Mouse (Mus musculus) neural tube, embryonic 13.5 days (tissue): ENCODE measurements at regions not wholly inside any gene's neighbourhood (a gene's known extent, or its start where the extent isn't known, plus 50 kb on each side); places are given as distances from the start of the nearest gene placed in this dataset.
A peak's percentile ranks its signal among the peaks of the same experiment; 100 is the strongest.

Experiments used
- ATAC-seq: fragments of 200-750 bp; cut with Nextera tagmentation; 2 replicates; pipeline ENCODE4 v1.8.0; 2017; ENCODE audit warnings: low read depth, mild to moderate bottlenecking, moderate TSS enrichment, moderate library complexity
- H3K27ac ChIP-seq: fragments of 300-500 bp; sonication (generic); replicated peaks from 2 replicates; pipeline ENCODE4 v1.5.1; 2015; ENCODE audit warnings: moderate library complexity, mild to moderate bottlenecking, inconsistent platforms
- H3K27me3 ChIP-seq: fragments of 300-500 bp; sonication (generic); 2 replicates; pipeline ENCODE4 v1.6.1; 2015; ENCODE audit warnings: mild to moderate bottlenecking, inconsistent platforms
- H3K36me3 ChIP-seq: fragments of 300-500 bp; sonication (generic); 2 replicates; pipeline ENCODE4 v1.6.1; 2015; ENCODE audit warnings: mild to moderate bottlenecking, inconsistent platforms
- H3K4me1 ChIP-seq: fragments of 300-500 bp; sonication (generic); replicated peaks from 2 replicates; pipeline ENCODE4 v1.6.1; 2015; ENCODE audit warnings: inconsistent platforms
- H3K4me2 ChIP-seq: fragments of 300-500 bp; sonication (generic); 2 replicates; pipeline ENCODE4 v1.6.1; 2015; ENCODE audit warnings: inconsistent platforms, mild to moderate bottlenecking, moderate library complexity
- H3K4me3 ChIP-seq: fragments of 300-500 bp; sonication (generic); 2 replicates; pipeline ENCODE4 v1.5.1; 2015; ENCODE audit warnings: mild to moderate bottlenecking, inconsistent platforms
- H3K9ac ChIP-seq: fragments of 300-500 bp; sonication (generic); 2 replicates; pipeline ENCODE4 v1.6.1; 2015; ENCODE audit warnings: moderate library complexity, mild to moderate bottlenecking, inconsistent platforms
- H3K9me3 ChIP-seq: fragments of 300-500 bp; sonication (generic); 2 replicates; pipeline ENCODE4 v1.6.1; 2016; ENCODE audit warnings: inconsistent platforms
- WGBS: fragments of 180-500 bp; shearing (Covaris S2); methylation state at CpG from one replicate; pipeline ENCODE4 v1.1.7; 2015; 5-methylcytosine and 5-hydroxymethylcytosine counted together

DNA sequence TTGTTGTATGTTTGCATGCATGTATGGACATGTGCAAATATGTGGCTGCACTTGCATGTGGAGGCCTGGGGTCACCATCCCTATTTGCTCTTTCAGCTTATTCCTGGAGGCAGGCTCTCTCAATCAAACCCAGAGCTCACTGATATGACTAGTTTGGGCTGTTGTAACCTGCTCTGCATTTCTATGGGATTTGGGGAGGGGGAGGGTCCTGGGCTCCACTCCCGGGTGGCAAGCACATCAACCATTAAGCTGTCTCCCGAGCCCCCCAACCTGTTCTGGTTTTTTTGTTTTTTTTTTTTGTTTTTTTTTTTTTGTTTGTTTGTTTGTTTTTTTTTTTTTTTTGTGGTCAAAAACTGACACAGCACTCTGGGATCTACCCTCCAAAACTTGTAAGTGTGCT is 386.5 kb downstream of the Med13l start:
- ATAC-seq: no peak
- peaks cover 22% of the 10 kb centered on the region for H3K27me3 ChIP-seq
- no peaks in the 10 kb centered on the region for H3K9me3 ChIP-seq
- no peak overlapping the region for H3K4me3 ChIP-seq
- 23% methylated on average over 2 of the region's 2 CpGs for WGBS
- H3K4me2 ChIP-seq: no peak overlapping the region
- H3K4me1 ChIP-seq: peaks cover 25% of the 10 kb centered on the region
- H3K9ac ChIP-seq: no peak overlapping the region
- H3K36me3 ChIP-seq: no peaks in the 10 kb centered on the region
- H3K27ac ChIP-seq: no peak overlapping the region

DNA sequence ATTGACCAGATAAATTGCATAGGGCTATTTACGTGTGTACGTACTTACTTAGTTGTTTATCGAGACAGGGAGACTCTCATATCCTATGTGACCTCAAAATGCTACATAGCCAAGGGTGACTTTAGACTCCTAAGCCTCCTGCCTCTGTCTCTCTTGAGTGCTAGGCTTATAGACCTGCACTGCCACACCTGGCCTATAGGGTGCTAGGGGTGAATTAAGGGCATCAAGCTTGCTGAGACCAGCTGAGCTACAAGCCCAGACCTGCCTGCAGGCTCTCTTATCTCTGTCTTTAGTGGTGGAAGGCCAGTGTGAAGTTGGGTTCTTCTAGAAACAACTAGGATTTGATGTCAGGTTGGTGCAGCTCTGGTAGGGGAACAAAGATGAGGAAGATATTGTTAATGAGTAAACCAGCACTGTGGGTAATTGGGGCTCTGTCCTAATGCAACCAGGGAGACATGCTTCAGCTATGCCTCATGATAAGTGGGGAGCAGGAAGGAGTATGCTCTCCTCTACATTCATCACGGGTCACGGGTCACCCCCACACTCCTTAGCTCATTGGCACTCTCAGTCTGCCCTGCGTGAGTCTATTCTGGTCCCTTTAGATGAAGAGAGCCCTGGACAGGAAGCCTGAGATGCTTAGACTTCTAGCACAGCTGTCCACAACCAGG is 387.8 kb downstream of the Med13l start:
- Histone ChIP-seq H3K4me2 (no peak overlapping the region), H3K27ac (no peak overlapping the region), H3K27me3 (peaks cover 11% of the 10 kb centered on the region), H3K4me1 (peaks cover 25% of the 10 kb centered on the region), H3K9ac (no peak overlapping the region), H3K36me3 (no peaks in the 10 kb centered on the region), H3K9me3 (no peaks in the 10 kb centered on the region), H3K4me3 (no peak overlapping the region)
- WGBS: 91% methylated on average over 6 of the region's 6 CpGs
- no peak for ATAC-seq

DNA sequence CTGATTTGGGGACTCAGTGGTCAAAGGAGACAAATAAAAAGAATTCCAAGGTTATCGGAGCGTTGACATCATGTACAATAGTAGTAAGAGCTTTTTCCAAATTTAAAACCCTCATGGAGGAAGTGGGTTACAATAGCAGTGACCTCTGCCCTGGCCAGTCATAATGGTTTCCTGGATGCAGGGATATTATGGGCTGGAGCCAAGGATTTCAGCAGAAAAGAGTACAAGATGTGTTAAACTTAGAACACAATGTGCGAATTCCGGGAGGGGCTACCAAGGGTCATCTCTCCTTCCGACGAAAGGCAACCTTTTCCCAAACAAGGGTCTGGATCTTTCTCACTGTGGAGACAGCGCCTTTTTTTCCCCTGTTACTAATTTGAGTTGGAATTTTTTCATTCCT is 390.6 kb downstream of the Med13l start:
- no peak for ATAC-seq
- Histone ChIP-seq H3K4me3 (no peak overlapping the region), H3K27me3 (peaks cover 5% of the 10 kb centered on the region; the same call in 1 of the 2 replicates), H3K4me2 (no peak overlapping the region), H3K27ac (no peak overlapping the region), H3K9me3 (no peaks in the 10 kb centered on the region), H3K36me3 (no peaks in the 10 kb centered on the region), H3K4me1 (peaks cover 7% of the 10 kb centered on the region), H3K9ac (no peak overlapping the region)
- WGBS: 72% methylated on average over 7 of the region's 7 CpGs

DNA sequence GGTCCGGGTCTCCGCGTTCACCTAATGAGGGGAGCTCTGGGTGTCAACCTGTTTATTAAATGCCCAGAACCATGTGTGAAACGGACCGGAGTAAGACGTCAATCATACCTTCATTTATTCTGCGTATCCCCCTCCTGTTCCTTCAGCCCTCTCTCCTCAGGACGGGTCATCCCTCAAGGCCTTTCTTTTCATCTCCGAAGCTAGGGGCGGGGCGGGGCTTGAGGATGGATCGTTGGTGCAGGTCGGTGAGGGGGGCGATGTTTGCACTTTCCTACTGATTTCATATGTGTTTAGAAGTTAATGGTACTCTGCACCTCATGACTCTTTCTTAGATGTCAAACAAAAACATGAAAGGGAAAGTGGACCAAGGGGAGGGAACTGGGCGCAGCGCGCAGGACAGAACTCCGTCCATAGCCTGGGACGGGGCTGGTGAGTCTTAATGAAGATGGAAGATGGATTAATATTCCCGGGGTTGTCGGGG is 400.1 kb downstream of the Med13l start:
- no peaks in the 10 kb centered on the region for H3K36me3 ChIP-seq
- ATAC-seq: no peak
- no peak overlapping the region for H3K9ac ChIP-seq
- no peak overlapping the region for H3K4me2 ChIP-seq
- peaks cover 7% of the 10 kb centered on the region; the same call in 1 of the 2 replicates for H3K4me1 ChIP-seq
- WGBS: 76% methylated on average over 21 of the region's 21 CpGs
- no peak overlapping the region for H3K27ac ChIP-seq
- no peak overlapping the region for H3K4me3 ChIP-seq
- H3K27me3 ChIP-seq: peaks cover 9% of the 10 kb centered on the region
- 0 out of 2 replicates have a peak, but pooled peaks cover 4% of the 10 kb centered on the region for H3K9me3 ChIP-seq

DNA sequence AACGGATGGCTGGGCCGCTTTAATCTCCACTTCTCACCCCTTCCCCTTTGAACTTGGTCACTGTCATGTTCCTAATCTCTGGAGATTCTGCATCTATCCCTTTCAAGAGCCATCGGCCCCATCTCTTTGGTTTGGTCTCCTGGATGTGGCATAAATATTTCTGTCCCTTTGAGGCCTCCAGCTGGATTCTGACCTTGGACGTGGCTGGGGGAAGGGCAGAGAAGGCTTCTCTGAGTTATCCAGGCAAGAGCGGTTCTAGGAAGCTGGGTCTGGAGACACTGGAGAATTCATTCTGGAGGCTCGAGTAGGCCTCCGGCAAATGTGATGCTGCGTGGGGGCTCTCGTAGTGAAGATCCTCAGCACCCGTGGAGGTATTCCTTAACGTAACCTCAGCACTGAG is 400.6 kb downstream of the Med13l start:
- Histone ChIP-seq H3K9ac (no peak overlapping the region), H3K9me3 (0 out of 2 replicates have a peak, but pooled peaks cover 4% of the 10 kb centered on the region), H3K4me1 (peaks cover 7% of the 10 kb centered on the region; the same call in 1 of the 2 replicates), H3K4me2 (no peak overlapping the region), H3K27ac (no peak overlapping the region), H3K36me3 (no peaks in the 10 kb centered on the region), H3K27me3 (peaks cover 9% of the 10 kb centered on the region), H3K4me3 (no peak overlapping the region)
- no peak for ATAC-seq
- 77% methylated on average over 11 of the region's 11 CpGs for WGBS

DNA sequence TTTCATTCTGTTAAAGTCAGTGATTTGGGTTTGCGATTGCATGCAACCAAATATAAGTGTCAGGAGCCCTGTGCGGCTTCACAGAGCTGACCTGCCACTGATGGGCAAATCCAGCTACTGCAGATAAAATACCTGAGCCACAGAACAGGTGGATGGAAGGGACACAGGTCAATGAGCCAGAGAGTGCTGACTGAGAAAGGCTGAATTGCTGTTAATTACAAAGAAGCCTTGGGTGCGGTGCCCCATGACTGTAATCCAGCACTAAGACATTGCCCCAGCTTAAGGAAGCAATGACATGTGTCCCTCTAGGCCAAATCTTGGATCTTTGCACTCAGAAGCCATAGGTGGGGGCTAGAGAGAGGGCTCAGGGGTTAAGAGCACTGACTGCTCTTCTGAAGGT is 401.7 kb downstream of the Med13l start:
- WGBS: 93% methylated on average over 3 of the region's 3 CpGs

DNA sequence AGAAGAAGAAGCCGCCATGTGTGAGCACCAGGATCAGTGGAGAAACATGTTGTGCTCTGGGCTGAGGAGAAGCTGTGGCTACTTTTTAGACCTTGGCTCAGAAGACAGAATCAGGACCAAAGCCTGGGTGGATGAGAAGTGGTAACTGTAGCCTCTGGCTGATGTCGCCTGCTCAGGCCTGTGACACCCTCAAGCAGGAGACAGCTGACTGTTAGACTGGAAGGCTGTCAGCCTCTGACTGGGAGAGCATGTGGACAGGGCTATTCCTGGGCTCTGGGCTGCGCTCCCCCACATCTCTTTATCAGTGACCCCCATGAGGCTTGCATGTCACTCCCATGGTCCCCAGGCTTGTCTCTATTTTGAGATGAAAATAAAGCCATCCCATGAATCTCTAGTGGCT is 402.5 kb downstream of the Med13l start:
- H3K27ac ChIP-seq: no peak overlapping the region
- H3K9ac ChIP-seq: no peak overlapping the region
- no peaks in the 10 kb centered on the region; the same call in 1 of the 2 replicates for H3K4me1 ChIP-seq
- no peak overlapping the region for H3K4me2 ChIP-seq
- no peaks in the 10 kb centered on the region for H3K36me3 ChIP-seq
- no peak for ATAC-seq
- peaks cover 9% of the 10 kb centered on the region; the same call in 1 of the 2 replicates for H3K27me3 ChIP-seq
- H3K9me3 ChIP-seq: 0 out of 2 replicates have a peak, but pooled peaks cover 4% of the 10 kb centered on the region
- WGBS: 82% methylated on average over 3 of the region's 3 CpGs
- H3K4me3 ChIP-seq: no peak overlapping the region

More for the DNA sequence above, 401.7 kb downstream of the Med13l start:
- Histone ChIP-seq H3K36me3 (no peaks in the 10 kb centered on the region), H3K9me3 (0 out of 2 replicates have a peak, but pooled peaks cover 4% of the 10 kb centered on the region), H3K9ac (no peak overlapping the region), H3K4me3 (no peak overlapping the region), H3K27me3 (peaks cover 9% of the 10 kb centered on the region), H3K27ac (no peak overlapping the region), H3K4me1 (0 out of 2 replicates have a peak, but pooled peaks cover 1% of the 10 kb centered on the region), H3K4me2 (no peak overlapping the region)
- ATAC-seq: no peak

DNA sequence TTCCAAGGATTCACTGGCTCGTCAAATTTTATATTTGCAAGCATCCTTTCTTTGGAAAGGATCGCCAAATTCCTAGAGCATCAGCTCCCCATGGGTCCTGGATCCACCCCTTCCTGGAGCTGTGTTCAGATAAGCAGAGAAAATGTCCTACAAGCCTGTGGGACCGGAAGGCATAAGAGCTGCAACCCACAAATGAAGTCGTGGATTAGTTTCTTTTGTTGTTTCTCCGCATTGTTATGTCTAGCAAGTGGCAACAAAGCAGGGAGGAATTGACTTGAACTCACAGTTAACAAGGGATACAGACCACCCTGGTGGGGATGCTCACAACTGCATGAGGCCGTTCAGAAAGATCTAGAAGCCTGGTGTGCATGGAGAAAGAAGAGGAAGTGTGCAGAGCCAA is 406.4 kb downstream of the Med13l start:
- no peak for ATAC-seq
- 59% methylated on average over 6 of the region's 6 CpGs for WGBS
- Histone ChIP-seq H3K9me3 (no peaks in the 10 kb centered on the region), H3K4me2 (no peak overlapping the region), H3K27me3 (peaks cover 9% of the 10 kb centered on the region; the same call in 1 of the 2 replicates), H3K4me3 (no peak overlapping the region), H3K4me1 (no peaks in the 10 kb centered on the region; the same call in 1 of the 2 replicates), H3K9ac (no peak overlapping the region), H3K36me3 (no peaks in the 10 kb centered on the region), H3K27ac (no peak overlapping the region)

DNA sequence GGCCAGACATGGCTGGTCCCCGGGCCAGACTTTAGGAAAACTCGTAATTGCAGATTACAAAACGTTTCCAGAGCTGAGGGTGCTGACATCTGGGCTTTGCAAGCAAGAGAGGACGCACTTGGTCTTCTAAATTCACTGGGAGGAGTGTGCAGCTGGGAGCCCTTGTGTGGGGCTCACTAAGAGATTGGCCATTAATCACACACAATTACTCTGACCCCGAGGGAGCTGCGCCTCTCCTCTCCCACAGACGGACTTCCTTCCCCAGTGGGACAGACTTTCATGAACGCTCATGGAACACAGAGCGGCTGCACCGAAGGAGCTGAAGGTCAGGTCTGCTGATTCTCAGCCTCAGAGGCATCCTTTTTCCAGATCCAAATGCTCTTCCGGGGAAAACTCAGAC is 407.2 kb downstream of the Med13l start:
- WGBS: 45% methylated on average over 11 of the region's 11 CpGs
- Histone ChIP-seq H3K4me3 (no peak overlapping the region), H3K9ac (no peak overlapping the region), H3K27me3 (peaks cover 9% of the 10 kb centered on the region; the same call in 1 of the 2 replicates), H3K36me3 (no peaks in the 10 kb centered on the region), H3K27ac (no peak overlapping the region), H3K9me3 (no peaks in the 10 kb centered on the region), H3K4me2 (no peak overlapping the region), H3K4me1 (no peaks in the 10 kb centered on the region; the same call in 1 of the 2 replicates)
- no peak for ATAC-seq

DNA sequence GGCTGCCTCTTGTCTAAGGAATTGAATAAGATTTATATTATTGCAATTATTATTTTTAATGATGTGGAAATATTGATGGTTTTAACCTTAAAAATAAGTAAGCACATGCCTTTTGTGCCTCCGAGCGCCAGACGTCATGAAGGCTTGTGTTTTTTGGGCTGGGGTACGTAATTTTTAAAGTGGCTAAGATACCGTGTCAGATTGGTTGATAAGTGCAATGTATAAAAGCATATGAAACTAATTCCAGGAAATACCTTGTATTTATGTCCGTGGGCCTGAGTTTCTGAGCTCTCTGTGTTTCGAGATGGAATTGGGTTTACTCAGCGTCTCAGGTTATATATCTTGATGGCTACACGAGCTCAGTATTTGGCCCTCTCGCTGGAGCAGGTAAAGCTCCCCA is 414.7 kb downstream of the Med13l start:
- no peaks in the 10 kb centered on the region for H3K27me3 ChIP-seq
- 0 out of 2 replicates have a peak overlapping the region, but pooled peaks have one; percentile 28 for H3K27ac ChIP-seq
- H3K4me3 ChIP-seq: no peak overlapping the region
- WGBS: 74% methylated on average over 10 of the region's 10 CpGs
- 0 out of 2 replicates have a peak, but pooled peaks cover 7% of the 10 kb centered on the region for H3K4me1 ChIP-seq
- no peak for ATAC-seq
- H3K9me3 ChIP-seq: 0 out of 2 replicates have a peak, but pooled peaks cover 4% of the 10 kb centered on the region
- no peaks in the 10 kb centered on the region for H3K36me3 ChIP-seq
- H3K9ac ChIP-seq: no peak overlapping the region
- no peak overlapping the region for H3K4me2 ChIP-seq

DNA sequence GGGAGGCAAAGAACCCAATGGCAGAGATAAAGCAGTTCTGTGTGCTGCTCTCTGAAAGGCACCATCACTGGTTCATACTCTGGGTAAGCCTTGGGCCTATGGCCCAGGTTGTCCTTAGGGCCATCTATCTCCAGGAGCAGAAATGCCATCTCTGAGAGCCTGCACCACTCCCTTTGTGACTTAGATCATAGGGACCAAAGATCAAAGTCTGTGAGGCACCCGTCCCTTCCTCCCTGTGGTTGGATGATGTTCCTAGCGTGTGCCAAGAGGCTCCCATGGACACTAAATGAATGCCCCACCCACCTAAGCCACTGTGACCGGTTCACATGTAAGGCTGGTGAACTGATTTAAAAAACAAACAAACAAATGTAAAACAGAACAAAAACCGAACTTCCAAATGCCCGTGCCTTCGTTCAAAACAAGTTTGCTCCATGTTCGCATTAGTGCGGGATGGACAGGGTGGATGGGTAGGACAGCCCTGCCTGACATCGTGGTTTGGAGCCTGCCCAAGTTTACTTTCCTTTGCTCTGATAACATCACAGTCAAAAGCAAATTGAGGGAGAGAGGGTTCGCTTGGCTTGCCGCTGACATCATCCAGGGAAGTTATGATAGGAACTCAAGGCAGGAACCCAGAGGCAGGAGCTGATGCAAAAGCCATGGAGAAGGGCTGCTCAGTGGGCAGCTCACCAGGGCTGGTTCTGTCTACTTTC is 418.6 kb downstream of the Med13l start:
- Histone ChIP-seq H3K4me3 (no peak overlapping the region), H3K27ac (no peak overlapping the region), H3K9me3 (0 out of 2 replicates have a peak, but pooled peaks cover 3% of the 10 kb centered on the region), H3K27me3 (no peaks in the 10 kb centered on the region), H3K9ac (no peak overlapping the region), H3K4me2 (no peak overlapping the region), H3K36me3 (no peaks in the 10 kb centered on the region), H3K4me1 (peaks cover 14% of the 10 kb centered on the region; the same call in 1 of the 2 replicates)
- WGBS: 87% methylated on average over 11 of the region's 11 CpGs
- no peak for ATAC-seq

DNA sequence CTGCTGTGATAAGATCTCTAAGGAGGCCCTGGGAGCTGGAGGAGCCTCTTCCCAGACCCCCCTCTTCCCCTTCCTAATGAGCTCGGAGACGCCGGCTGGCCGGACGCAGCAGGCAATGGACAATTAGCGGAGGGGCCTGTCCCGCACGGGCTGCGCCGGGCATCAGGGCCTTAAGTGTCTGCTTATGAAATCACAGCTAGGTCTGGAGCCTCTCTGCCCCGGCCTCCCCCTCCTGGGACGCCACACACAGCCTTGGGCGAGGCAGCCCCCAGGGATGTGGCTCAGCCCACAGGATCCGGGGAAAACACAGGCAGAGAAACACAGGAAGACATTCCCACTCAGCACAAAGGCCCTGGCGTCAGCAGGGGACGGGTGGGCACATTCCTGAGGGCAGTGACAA is 420.6 kb downstream of the Med13l start:
- Histone ChIP-seq H3K9me3 (no peaks in the 10 kb centered on the region), H3K9ac (no peak overlapping the region), H3K27ac (no peak overlapping the region)

More for the DNA sequence above, 420.6 kb downstream of the Med13l start:
- WGBS: 26% methylated on average over 16 of the region's 16 CpGs
- no peaks in the 10 kb centered on the region for H3K36me3 ChIP-seq
- H3K4me3 ChIP-seq: no peak overlapping the region
- H3K4me2 ChIP-seq: no peak overlapping the region
- no peak for ATAC-seq
- peaks cover 6% of the 10 kb centered on the region; the same call in 1 of the 2 replicates for H3K4me1 ChIP-seq
- no peaks in the 10 kb centered on the region for H3K27me3 ChIP-seq
